Mouse (Mus musculus): ENCODE data around the gene Nfil3. TPM values are rescaled to one million over a fixed set of nuclear protein-coding genes. Genes with fewer than 3 reads are reported as not detected.

Nfil3 gene
- total and polyA plus RNA-seq, 2 experiments, result 6.2 to 7.9 TPM

DNA sequence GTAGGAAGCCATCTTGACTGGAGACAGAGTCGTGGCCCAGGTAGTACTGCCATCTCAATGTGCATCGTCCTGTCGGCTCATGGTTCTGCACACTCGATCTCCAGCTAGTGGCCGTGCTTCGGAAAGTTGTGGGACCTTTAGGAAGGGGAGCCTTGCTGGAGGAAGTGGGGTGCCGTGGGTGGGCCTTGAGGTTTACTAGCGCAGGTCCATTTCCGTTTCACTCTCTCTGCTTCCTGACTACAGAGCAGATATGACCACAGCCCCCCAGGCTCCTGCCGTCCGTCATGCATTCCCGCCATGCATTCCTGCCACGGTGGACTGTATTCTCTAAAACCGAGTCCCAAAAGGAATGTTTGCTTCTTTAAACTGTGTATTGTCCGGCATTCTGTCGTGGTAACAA is 8.1 kb upstream of the Nfil3 start:
- DNase-seq (ENCODE audit: extremely low read depth, low read depth, low spot score), result no peak
- Histone ChIP-seq H3K4me1 (ENCODE audit: control insufficient read depth, insufficient read depth, low read length) (peaks cover under 1% of the 10 kb centered on the region; the same call in 1 of the 2 replicates), H3K79me2 (ENCODE audit: control insufficient read depth, insufficient read depth, low read length) (no peaks in the 10 kb centered on the region), H3K27ac (replicated peaks; ENCODE audit: insufficient read depth, low read depth, low read length) (no peak overlapping the region), H3K36me3 (ENCODE audit: control insufficient read depth, insufficient read depth, low read length) (no peaks in the 10 kb centered on the region), H3K9ac (ENCODE audit: low read depth, low read length) (no peak overlapping the region), H3K4me3 (ENCODE audit: insufficient read depth, low read depth, low read length) (no peak overlapping the region), H3K27me3 (ENCODE audit: control insufficient read depth, insufficient read depth, low read length) (no peaks in the 10 kb centered on the region; the same call in 1 of the 2 replicates)
- WGBS, result 83% methylated on average over 16 of the region's 16 CpGs
- TF ChIP-seq POLR2A (IDR thresholded peaks at IDR 0.05; ENCODE audit: extremely low read depth, insufficient read depth, low read length) (no peak), CTCF (IDR thresholded peaks at IDR 0.05; ENCODE audit: low read depth, low read length) (no peak)

- Histone ChIP-seq H3K9ac (ENCODE audit: low read depth, low read length) (no peak overlapping the region), H3K4me3 (ENCODE audit: insufficient read depth, low read depth, low read length) (no peak overlapping the region), H3K79me2 (ENCODE audit: control insufficient read depth, insufficient read depth, low read length) (no peaks in the 10 kb centered on the region), H3K36me3 (ENCODE audit: control insufficient read depth, insufficient read depth, low read length) (no peaks in the 10 kb centered on the region), H3K27ac (replicated peaks; ENCODE audit: insufficient read depth, low read depth, low read length) (no peak overlapping the region), H3K27me3 (ENCODE audit: control insufficient read depth, insufficient read depth, low read length) (no peaks in the 10 kb centered on the region; the same call in 1 of the 2 replicates), H3K4me1 (ENCODE audit: control insufficient read depth, insufficient read depth, low read length) (no peaks in the 10 kb centered on the region)
- no peak for TF ChIP-seq CTCF (IDR thresholded peaks at IDR 0.05; ENCODE audit: low read depth, low read length)
- no peak for TF ChIP-seq POLR2A (IDR thresholded peaks at IDR 0.05; ENCODE audit: extremely low read depth, insufficient read depth, low read length)
- DNase-seq (ENCODE audit: extremely low read depth, low read depth, low spot score), result no peak
- WGBS, result 37% methylated on average over 1 of the region's 1 CpGs
Measured at GRCm38 (mm10) chr13:52987880-52988279, 7.0 kb upstream of the Nfil3 start.

DNA sequence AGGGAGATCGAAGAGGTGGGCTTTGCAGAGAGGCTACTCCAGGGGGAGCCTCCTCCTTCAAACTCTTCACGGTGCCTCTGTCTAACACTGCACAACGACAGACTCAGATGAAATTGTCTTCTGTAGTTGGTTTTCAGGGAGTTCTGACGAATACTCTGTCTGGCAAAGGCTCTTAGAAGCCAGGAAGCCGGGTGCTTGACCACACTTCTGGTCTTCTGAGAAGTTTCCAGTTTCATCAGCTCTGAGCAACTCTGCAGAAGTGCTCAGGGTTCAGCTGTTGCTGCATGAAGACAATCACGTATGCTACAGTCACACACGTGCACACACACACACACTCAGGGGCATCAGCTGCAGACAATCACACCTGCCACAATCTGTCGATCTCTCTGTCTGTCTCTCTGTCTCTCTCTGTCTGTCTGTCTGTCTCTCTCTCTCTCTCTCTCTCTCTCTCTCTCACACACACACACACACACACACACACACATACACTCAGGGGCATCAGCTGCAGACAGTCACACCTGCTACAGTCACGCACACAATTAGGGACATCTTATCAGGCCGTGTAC is 5.4 kb upstream of the Nfil3 start:
- no peak overlapping the region for H3K9ac ChIP-seq (ENCODE audit: low read depth, low read length)
- H3K36me3 ChIP-seq (ENCODE audit: control insufficient read depth, insufficient read depth, low read length), result no peaks in the 10 kb centered on the region
- no peak overlapping the region for H3K27ac ChIP-seq (replicated peaks; ENCODE audit: insufficient read depth, low read depth, low read length)
- H3K4me3 ChIP-seq (ENCODE audit: insufficient read depth, low read depth, low read length), result no peak overlapping the region
- TF ChIP-seq CTCF (IDR thresholded peaks at IDR 0.05; ENCODE audit: low read depth, low read length) (no peak), POLR2A (IDR thresholded peaks at IDR 0.05; ENCODE audit: extremely low read depth, insufficient read depth, low read length) (no peak)
- H3K79me2 ChIP-seq (ENCODE audit: control insufficient read depth, insufficient read depth, low read length), result no peaks in the 10 kb centered on the region
- DNase-seq (ENCODE audit: extremely low read depth, low read depth, low spot score), result no peak
- WGBS, result 77% methylated on average over 10 of the region's 10 CpGs
- no peaks in the 10 kb centered on the region for H3K27me3 ChIP-seq (ENCODE audit: control insufficient read depth, insufficient read depth, low read length)
- H3K4me1 ChIP-seq (ENCODE audit: control insufficient read depth, insufficient read depth, low read length), result no peaks in the 10 kb centered on the region

DNA sequence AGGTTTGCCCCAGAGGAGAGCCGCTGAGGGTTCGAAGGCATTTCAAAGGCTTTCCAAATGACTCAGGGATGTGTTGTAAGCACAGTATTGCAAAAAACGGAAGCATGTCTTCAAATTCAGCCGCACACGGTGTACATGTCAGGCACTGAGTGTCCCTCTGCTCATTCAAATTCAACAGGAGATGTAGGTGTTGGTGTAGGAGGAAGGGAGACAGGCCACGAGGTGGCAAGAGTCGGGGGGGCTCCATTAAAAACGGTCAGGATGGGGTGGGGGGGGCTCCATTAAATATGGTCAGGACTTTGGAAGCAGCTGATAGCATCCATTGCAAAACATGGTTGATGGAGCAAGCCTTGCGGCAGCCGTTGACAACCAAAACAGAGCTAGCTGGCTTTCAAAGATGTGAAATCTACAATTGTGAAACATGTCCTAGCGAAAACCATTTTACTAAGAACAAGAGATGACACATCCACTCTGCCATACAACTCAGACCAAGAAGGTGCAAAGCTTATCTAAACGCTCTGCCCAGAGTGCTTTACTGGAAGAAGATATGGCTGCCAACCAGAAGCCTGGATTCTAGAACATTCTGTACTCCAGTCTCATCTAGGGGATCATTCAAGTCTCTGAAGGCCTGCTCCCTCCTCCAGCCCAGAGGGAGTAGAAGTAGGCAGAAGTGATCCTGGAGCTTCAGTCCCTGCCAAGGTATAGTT is 4.8 kb upstream of the Nfil3 start:
- no peak overlapping the region for H3K27ac ChIP-seq (replicated peaks; ENCODE audit: insufficient read depth, low read depth, low read length)
- no peak overlapping the region for H3K4me3 ChIP-seq (ENCODE audit: insufficient read depth, low read depth, low read length)
- H3K36me3 ChIP-seq (ENCODE audit: control insufficient read depth, insufficient read depth, low read length), result no peaks in the 10 kb centered on the region
- WGBS, result 55% methylated on average over 12 of the region's 12 CpGs
- peaks cover 1% of the 10 kb centered on the region; the same call in 1 of the 2 replicates for H3K79me2 ChIP-seq (ENCODE audit: control insufficient read depth, insufficient read depth, low read length)
- H3K27me3 ChIP-seq (ENCODE audit: control insufficient read depth, insufficient read depth, low read length), result no peaks in the 10 kb centered on the region
- TF ChIP-seq POLR2A (IDR thresholded peaks at IDR 0.05; ENCODE audit: extremely low read depth, insufficient read depth, low read length) (no peak), CTCF (IDR thresholded peaks at IDR 0.05; ENCODE audit: low read depth, low read length) (no peak)
- peak; percentile 35 for DNase-seq (ENCODE audit: extremely low read depth, low read depth, low spot score)
- H3K9ac ChIP-seq (ENCODE audit: low read depth, low read length), result no peak overlapping the region
- no peaks in the 10 kb centered on the region for H3K4me1 ChIP-seq (ENCODE audit: control insufficient read depth, insufficient read depth, low read length)

DNA sequence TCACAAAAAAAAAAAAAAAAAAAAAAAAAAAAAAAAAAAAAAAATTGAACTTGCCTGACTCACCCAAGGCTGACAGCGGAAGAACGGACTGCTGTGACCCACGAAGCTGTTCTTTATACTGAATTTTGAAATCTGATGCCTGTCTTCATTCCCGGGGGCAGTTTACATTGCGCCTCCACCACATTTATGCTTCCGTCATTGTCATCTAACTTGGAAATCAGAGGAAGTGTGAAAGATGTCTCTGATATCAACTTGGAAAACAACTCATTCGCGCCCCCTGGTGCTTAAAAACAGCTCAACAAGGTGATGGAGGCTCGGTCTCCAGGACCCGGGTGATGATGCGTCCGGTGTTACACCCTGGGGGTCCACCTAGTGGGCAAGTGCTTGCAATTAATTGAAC is 1.8 kb upstream of the Nfil3 start:
- peak; percentile 70 for DNase-seq (ENCODE audit: extremely low read depth, low read depth, low spot score)

More for the DNA sequence above, 1.8 kb upstream of the Nfil3 start:
- H3K27me3 ChIP-seq (ENCODE audit: control insufficient read depth, insufficient read depth, low read length), result no peaks in the 10 kb centered on the region
- TF ChIP-seq POLR2A (IDR thresholded peaks at IDR 0.05; ENCODE audit: extremely low read depth, insufficient read depth, low read length) (no peak), CTCF (IDR thresholded peaks at IDR 0.05; ENCODE audit: low read depth, low read length) (peak; percentile 72)
- WGBS, result under 1% methylated on average over 12 of the region's 12 CpGs
- 0 out of 2 replicates have a peak overlapping the region, but pooled peaks have one; percentile 39 for H3K9ac ChIP-seq (ENCODE audit: low read depth, low read length)
- no peaks in the 10 kb centered on the region for H3K4me1 ChIP-seq (ENCODE audit: control insufficient read depth, insufficient read depth, low read length)
- H3K79me2 ChIP-seq (ENCODE audit: control insufficient read depth, insufficient read depth, low read length), result peaks cover 11% of the 10 kb centered on the region
- no peak overlapping the region; the same call in 1 of the 2 replicates for H3K27ac ChIP-seq (replicated peaks; ENCODE audit: insufficient read depth, low read depth, low read length)
- H3K36me3 ChIP-seq (ENCODE audit: control insufficient read depth, insufficient read depth, low read length), result no peaks in the 10 kb centered on the region
- no peak overlapping the region; the same call in 1 of the 2 replicates for H3K4me3 ChIP-seq (ENCODE audit: insufficient read depth, low read depth, low read length)
